Mouse (Mus musculus): ENCODE measurements around the gene Afap1l2. TPM values are rescaled to one million over a fixed set of nuclear protein-coding genes. Genes with fewer than 3 reads are reported as not detected.

Afap1l2 gene
- total and polyA plus RNA-seq, 3 experiments = 0.17 to 3.1 (median 0.44) TPM

GRCm38 (mm10) chr19:56893326-56893725 is 114.7 kb downstream of the Afap1l2 start:
- no peaks in the 10 kb centered on the region for H3K9me3 ChIP-seq (replicated peaks; ENCODE audit: low read length)
- DNase-seq (ENCODE audit: extremely low read depth) = no peak
- H3K9ac ChIP-seq (ENCODE audit: insufficient read depth, low read depth) = no peak overlapping the region
- dilution Hi-C loops (cut with MboI; ENCODE audit: extremely low pct_ligation_motif_present, extremely low pct_unique_long_range_greater_than_20kb, low sequenced_read_pairs) = no loop called here
- H3K4me2 ChIP-seq (ENCODE audit: insufficient read depth, low read depth, poor library complexity, severe bottlenecking) = no peak overlapping the region
- no peak overlapping the region for H3K4me3 ChIP-seq (replicated peaks in 1 of 3; ENCODE audit: low read depth in 2 of 3, low read length in 2 of 3, poor library complexity in 1 of 3)
- H3K4me1 ChIP-seq (ENCODE audit: control insufficient read depth in 1 of 2, insufficient read depth in 2 of 2) = no peaks in the 10 kb centered on the region
- in situ Hi-C loops (cut with MboI; ENCODE audit: low pct_ligation_motif_present, low pct_unique_long_range_greater_than_20kb, low sequenced_read_pairs) = no loop called here
- H3K27me3 ChIP-seq (replicated peaks) = no peaks in the 10 kb centered on the region
- H3K27ac ChIP-seq (ENCODE audit: insufficient read depth, low read depth) = no peak overlapping the region
- no peak for TF ChIP-seq RAD21 (IDR thresholded peaks at IDR 0.05; ENCODE audit: low read depth, low read length)
- TF ChIP-seq NRF1 (IDR thresholded peaks at IDR 0.05; ENCODE audit: low read depth, low read length) = no peak
- no peak for TF ChIP-seq GABPA (IDR thresholded peaks at IDR 0.05; ENCODE audit: insufficient replicate concordance, low read depth, low read length)
- no peak for TF ChIP-seq JUN (IDR thresholded peaks at IDR 0.05; ENCODE audit: insufficient read depth, low read depth, low read length)
- TF ChIP-seq JUND (conservative IDR thresholded peaks at IDR 0.05; ENCODE audit: low read depth, low read length) = no peak
- no peak for TF ChIP-seq MAFK (IDR thresholded peaks at IDR 0.05; ENCODE audit: insufficient replicate concordance, low read length)
- H3K79me2 ChIP-seq (replicated peaks; ENCODE audit: control insufficient read depth, extremely low read depth, insufficient read depth, poor library complexity, severe bottlenecking) = no peaks in the 10 kb centered on the region
- no peaks in the 10 kb centered on the region for H3K36me3 ChIP-seq (replicated peaks in 1 of 2; ENCODE audit: control insufficient read depth in 1 of 2, insufficient read depth in 1 of 2, low read length in 1 of 2)

- in situ Hi-C loops (cut with MboI; ENCODE audit: low pct_ligation_motif_present, low pct_unique_long_range_greater_than_20kb, low sequenced_read_pairs) = no loop called here
These were observed 115.4 kb downstream of the Afap1l2 start for GRCm38 (mm10) chr19:56892586-56892985.

DNA sequence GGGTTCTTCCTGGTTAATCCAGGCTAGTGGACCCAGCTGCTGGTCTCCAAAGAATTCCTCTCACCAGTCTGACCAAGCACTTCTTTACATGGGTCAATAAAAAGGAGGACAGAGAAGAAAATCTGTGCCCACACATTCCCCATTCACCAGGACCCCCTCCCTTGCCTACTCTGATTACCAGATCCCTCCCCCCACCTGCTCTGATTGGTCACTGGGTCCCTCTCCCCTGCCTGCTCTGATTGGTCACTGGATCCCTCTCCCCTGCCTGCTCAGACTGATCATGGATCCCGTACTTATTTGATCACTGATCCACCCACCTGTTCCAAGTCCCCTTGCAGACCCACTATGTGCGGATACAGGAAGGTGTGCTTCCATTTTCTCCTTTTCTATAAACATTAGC is 116.6 kb downstream of the Afap1l2 start:
- H3K36me3 ChIP-seq (replicated peaks in 1 of 2; ENCODE audit: control insufficient read depth in 1 of 2, insufficient read depth in 1 of 2, low read length in 1 of 2) = no peaks in the 10 kb centered on the region
- H3K27me3 ChIP-seq (replicated peaks) = no peaks in the 10 kb centered on the region
- no peak for TF ChIP-seq ZNF384 (IDR thresholded peaks at IDR 0.05; ENCODE audit: low read depth, low read length)
- TF ChIP-seq SMC3 (IDR thresholded peaks at IDR 0.05; ENCODE audit: low read depth, low read length) = no peak
- TF ChIP-seq UBTF (IDR thresholded peaks at IDR 0.05; ENCODE audit: low read depth, low read length) = no peak
- TF ChIP-seq USF1 (IDR thresholded peaks at IDR 0.05; ENCODE audit: low read depth, low read length) = no peak
- no peak for TF ChIP-seq GABPA (IDR thresholded peaks at IDR 0.05; ENCODE audit: insufficient replicate concordance, low read depth, low read length)
- no peak for TF ChIP-seq JUND (conservative IDR thresholded peaks at IDR 0.05; ENCODE audit: low read depth, low read length)
- TF ChIP-seq TCF12 (IDR thresholded peaks at IDR 0.05; ENCODE audit: low read depth, low read length) = no peak
- no peak for TF ChIP-seq CHD2 (IDR thresholded peaks at IDR 0.05; ENCODE audit: low read length)
- TF ChIP-seq SIN3A (IDR thresholded peaks at IDR 0.05; ENCODE audit: low read length) = no peak
- TF ChIP-seq CHD1 (IDR thresholded peaks at IDR 0.05; ENCODE audit: low read depth, low read length) = no peak
- TF ChIP-seq NELFE (IDR thresholded peaks at IDR 0.05; ENCODE audit: low read depth, low read length) = no peak
- TF ChIP-seq ZMIZ1 (IDR thresholded peaks at IDR 0.05; ENCODE audit: low read depth, low read length) = no peak
- TF ChIP-seq CTCF (conservative IDR thresholded peaks at IDR 0.05 in 1 of 2, IDR thresholded peaks at IDR 0.05 in 1 of 2; ENCODE audit: low read depth in 2 of 2, low read length in 2 of 2) = no peak
- TF ChIP-seq TBP (conservative IDR thresholded peaks at IDR 0.05; ENCODE audit: low read depth, low read length) = no peak
- TF ChIP-seq POLR2AphosphoS2 (IDR thresholded peaks at IDR 0.05; ENCODE audit: low read depth, low read length) = no peak
- no peak for TF ChIP-seq HCFC1 (IDR thresholded peaks at IDR 0.05; ENCODE audit: low read depth, low read length)
- in situ Hi-C loops (cut with MboI; ENCODE audit: low pct_ligation_motif_present, low pct_unique_long_range_greater_than_20kb, low sequenced_read_pairs) = no loop called here
- no peak overlapping the region for H3K27ac ChIP-seq (ENCODE audit: insufficient read depth, low read depth)
- H3K4me3 ChIP-seq (replicated peaks in 1 of 3; ENCODE audit: low read depth in 2 of 3, low read length in 2 of 3, poor library complexity in 1 of 3) = no peak overlapping the region
- H3K4me1 ChIP-seq (ENCODE audit: control insufficient read depth in 1 of 2, insufficient read depth in 2 of 2) = no peaks in the 10 kb centered on the region
- no peaks in the 10 kb centered on the region for H3K79me2 ChIP-seq (replicated peaks; ENCODE audit: control insufficient read depth, extremely low read depth, insufficient read depth, poor library complexity, severe bottlenecking)
- DNase-seq (ENCODE audit: extremely low read depth) = no peak
- no peak overlapping the region for H3K9ac ChIP-seq (ENCODE audit: insufficient read depth, low read depth)
- dilution Hi-C loops (cut with MboI; ENCODE audit: extremely low pct_ligation_motif_present, extremely low pct_unique_long_range_greater_than_20kb, low sequenced_read_pairs) = no loop called here
- H3K9me3 ChIP-seq (replicated peaks; ENCODE audit: low read length) = no peaks in the 10 kb centered on the region
- no peak overlapping the region for H3K4me2 ChIP-seq (ENCODE audit: insufficient read depth, low read depth, poor library complexity, severe bottlenecking)

More at GRCm38 (mm10) chr19:56892586-56892985, 115.4 kb downstream of the Afap1l2 start:
- dilution Hi-C loops (cut with MboI; ENCODE audit: extremely low pct_ligation_motif_present, extremely low pct_unique_long_range_greater_than_20kb, low sequenced_read_pairs) = no loop called here
- no peaks in the 10 kb centered on the region for H3K36me3 ChIP-seq (replicated peaks in 1 of 2; ENCODE audit: control insufficient read depth in 1 of 2, insufficient read depth in 1 of 2, low read length in 1 of 2)
- no peak overlapping the region for H3K27ac ChIP-seq (ENCODE audit: insufficient read depth, low read depth)
- no peak for DNase-seq (ENCODE audit: extremely low read depth)
- H3K4me1 ChIP-seq (ENCODE audit: control insufficient read depth in 1 of 2, insufficient read depth in 2 of 2) = no peaks in the 10 kb centered on the region
- H3K9me3 ChIP-seq (replicated peaks; ENCODE audit: low read length) = no peaks in the 10 kb centered on the region
- no peak overlapping the region for H3K9ac ChIP-seq (ENCODE audit: insufficient read depth, low read depth)
- no peaks in the 10 kb centered on the region for H3K27me3 ChIP-seq (replicated peaks)
- H3K4me3 ChIP-seq (replicated peaks in 1 of 3; ENCODE audit: low read depth in 2 of 3, low read length in 2 of 3, poor library complexity in 1 of 3) = no peak overlapping the region
- TF ChIP-seq E2F4 (IDR thresholded peaks at IDR 0.05; ENCODE audit: insufficient replicate concordance, low read depth, low read length) (no peak), EP300 (IDR thresholded peaks at IDR 0.05; ENCODE audit: low read length) (no peak), SMC3 (IDR thresholded peaks at IDR 0.05; ENCODE audit: low read depth, low read length) (no peak), RAD21 (IDR thresholded peaks at IDR 0.05; ENCODE audit: low read depth, low read length) (no peak), TBP (conservative IDR thresholded peaks at IDR 0.05; ENCODE audit: low read depth, low read length) (no peak), CHD1 (IDR thresholded peaks at IDR 0.05; ENCODE audit: low read depth, low read length) (no peak), ELF1 (IDR thresholded peaks at IDR 0.05; ENCODE audit: low read depth, low read length) (no peak), USF1 (IDR thresholded peaks at IDR 0.05; ENCODE audit: low read depth, low read length) (no peak), MEF2A (IDR thresholded peaks at IDR 0.05; ENCODE audit: borderline replicate concordance, low read depth, low read length) (no peak), BHLHE40 (IDR thresholded peaks at IDR 0.05; ENCODE audit: low read depth, low read length) (no peak), HCFC1 (IDR thresholded peaks at IDR 0.05; ENCODE audit: low read depth, low read length) (no peak), RCOR1 (conservative IDR thresholded peaks at IDR 0.05; ENCODE audit: low read depth, low read length) (no peak), POLR2A (IDR thresholded peaks at IDR 0.05; ENCODE audit: low read depth, low read length) (no peak), ZNF384 (IDR thresholded peaks at IDR 0.05; ENCODE audit: low read depth, low read length) (no peak), NRF1 (IDR thresholded peaks at IDR 0.05; ENCODE audit: low read depth, low read length) (no peak), UBTF (IDR thresholded peaks at IDR 0.05; ENCODE audit: low read depth, low read length) (no peak), MYC (IDR thresholded peaks at IDR 0.05; ENCODE audit: low read depth, low read length) (no peak)
- no peaks in the 10 kb centered on the region for H3K79me2 ChIP-seq (replicated peaks; ENCODE audit: control insufficient read depth, extremely low read depth, insufficient read depth, poor library complexity, severe bottlenecking)
- no peak overlapping the region for H3K4me2 ChIP-seq (ENCODE audit: insufficient read depth, low read depth, poor library complexity, severe bottlenecking)
